Mouse (Mus musculus): Measurements from ENCODE around the gene Snrpe. TPM values are rescaled to one million over a fixed set of nuclear protein-coding genes. Genes with fewer than 3 reads are reported as not detected.

Snrpe gene
- 100 to 1,000 TPM; 310 to 378 TPM for polyA plus RNA-seq (2017; shearing (Covaris generic))

GRCm38 (mm10) chr1:133609771-133610502 is at the start of gene Snrpe:
Gene Snrpe (minus strand): TSS chr1:133610291.

Other genes starting within 250 kb of the Snrpe start
- 1 to 10 TPM in 1 of 2 experiments, under 1 TPM in 1; 0.41 to 1.3 TPM for gene Etnk2, start 246.7 kb downstream of the Snrpe start, polyA plus RNA-seq (2017; shearing (Covaris generic))
- not detected for gene Sox13, start 185.9 kb downstream of the Snrpe start, polyA plus RNA-seq (2017; shearing (Covaris generic))
- gene Zbed6, start 50.6 kb upstream of the Snrpe start, polyA plus RNA-seq (2017; shearing (Covaris generic)): not detected
- 1 to 10 TPM; 3.1 to 3.3 TPM for gene Gm38394, start 51.0 kb upstream of the Snrpe start, polyA plus RNA-seq (2017; shearing (Covaris generic))
- 100 to 1,000 TPM in 1 of 2 experiments, 10 to 100 TPM in 1; 87.3 to 104 TPM for gene Lax1, start 79.8 kb upstream of the Snrpe start, polyA plus RNA-seq (2017; shearing (Covaris generic))
- gene Atp2b4, start 190.8 kb upstream of the Snrpe start, polyA plus RNA-seq (2017; shearing (Covaris generic)): 10 to 100 TPM in 1 of 2 experiments, 1 to 10 TPM in 1; 5.1 to 14.6 TPM